In the genomic region with DNA sequence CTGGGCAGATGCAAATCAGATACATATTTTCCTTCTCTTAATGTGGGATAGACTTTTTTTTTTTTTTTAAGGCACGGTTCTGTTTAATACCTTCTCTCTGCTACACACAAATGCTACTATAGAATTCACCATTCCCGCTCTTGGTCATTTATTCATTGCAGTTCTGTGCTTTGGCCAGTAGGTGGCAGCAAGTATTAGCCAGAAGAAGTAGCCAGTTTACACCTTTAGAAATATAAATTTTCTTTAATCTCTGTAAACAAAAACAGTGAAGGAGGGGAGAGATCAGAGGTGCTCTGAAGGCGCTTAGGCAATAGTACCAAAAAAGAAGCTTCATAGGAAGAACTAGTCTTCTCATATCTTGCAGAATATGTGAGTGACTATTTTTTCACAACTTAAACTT, we compare ENCODE assay signal across 9 mouse cellular contexts. TPM values are rescaled to one million over a fixed set of nuclear protein-coding genes. Genes with fewer than 3 reads are reported as not detected.
DNase-seq lines count a peak whose midpoint lies in the region; ATAC-seq lines count a peak whose summit lies in the region.
"Had no signal": no experiment of that assay in that cellular context is flagged by ENCODE, and none has a peak within 500 bp of the region (broad histone marks: within the 10 kb centered on the region; RNA-seq: fewer than 3 reads in every experiment).

No protein-coding gene starts in this region.

- H3K36me3 ChIP-seq in heart, embryonic 10.5 days: no peaks in the 10 kb centered on the region
- H3K36me3 ChIP-seq: neural tube, embryonic 12.5 days had no signal

- H3K4me1 ChIP-seq in heart, embryonic 10.5 days: no peaks in the 10 kb centered on the region
- H3K4me1 ChIP-seq: neural tube, embryonic 12.5 days had no signal

- no peak overlapping the region for H3K4me3 ChIP-seq in heart, embryonic 10.5 days
- H3K4me3 ChIP-seq: neural tube, embryonic 12.5 days had no signal

- peak; percentile 76 for ATAC-seq in common myeloid progenitor, adult 5-6 weeks (replicated peaks; ENCODE audit: low read depth, poor library complexity, severe bottlenecking)

- no peaks in the 10 kb centered on the region for H3K27me3 ChIP-seq in heart, embryonic 10.5 days (ENCODE audit: insufficient read depth, poor library complexity, severe bottlenecking)
- H3K27me3 ChIP-seq: neural tube, embryonic 12.5 days had no signal

- no peaks in the 10 kb centered on the region for H3K9me3 ChIP-seq in heart, embryonic 10.5 days
- H3K9me3 ChIP-seq: neural tube, embryonic 12.5 days had no signal

- peak; percentile 74 for DNase-seq in heart, adult 11 months
- DNase-seq in heart, embryonic 10.5 days (ENCODE audit: low spot score): no peak
- peak; percentile 83 for DNase-seq in 3T3-L1 (ENCODE audit: low read depth, low spot score)
- DNase-seq in NIH3T3 (ENCODE audit: low read depth): peak; percentile 76
- DNase-seq in kidney, postnatal 36 days: peak; percentile 35 to 57
- DNase-seq in naive thymus-derived CD4-positive, alpha-beta T cell, adult 2 months (ENCODE audit: low read depth): peak; percentile 69
- DNase-seq in Muller cell, postnatal 12 days (ENCODE audit: inconsistent ontology term): no peak

- 2% methylated on average over 3 of the region's 3 CpGs for WGBS in heart, embryonic 10.5 days

- H3K27ac ChIP-seq in heart, embryonic 10.5 days: no peak overlapping the region
- H3K27ac ChIP-seq: neural tube, embryonic 12.5 days had no signal

RNA-seq across cellular contexts. Expression of a gene that starts 22.0 kb away (rescaled TPM):
- polyA plus RNA-seq in heart, embryonic 10.5 days (2016; fragmentation: Nextera tagmentation; extraction: Ambion mirVana): 7.4 and 8.2 TPM in 2 replicates
- 101 and 109 TPM in 2 replicates for total RNA-seq in common myeloid progenitor, adult 5-6 weeks (2017)

Comparison
In these comparisons a context has a peak if more than half of its experiments do, and no peak if none do; other contexts are left out.
1. DNase-seq: peak in heart, adult 11 months (single experiment), 3T3-L1 (single experiment), NIH3T3 (single experiment), kidney, postnatal 36 days (2 of 2) and naive thymus-derived CD4-positive, alpha-beta T cell, adult 2 months (single experiment); none in heart, embryonic 10.5 days (single experiment) and Muller cell, postnatal 12 days (single experiment).